Mouse (Mus musculus): Measurements from ENCODE around the gene Spdye4a.

Gene Spdye4a

DNA sequence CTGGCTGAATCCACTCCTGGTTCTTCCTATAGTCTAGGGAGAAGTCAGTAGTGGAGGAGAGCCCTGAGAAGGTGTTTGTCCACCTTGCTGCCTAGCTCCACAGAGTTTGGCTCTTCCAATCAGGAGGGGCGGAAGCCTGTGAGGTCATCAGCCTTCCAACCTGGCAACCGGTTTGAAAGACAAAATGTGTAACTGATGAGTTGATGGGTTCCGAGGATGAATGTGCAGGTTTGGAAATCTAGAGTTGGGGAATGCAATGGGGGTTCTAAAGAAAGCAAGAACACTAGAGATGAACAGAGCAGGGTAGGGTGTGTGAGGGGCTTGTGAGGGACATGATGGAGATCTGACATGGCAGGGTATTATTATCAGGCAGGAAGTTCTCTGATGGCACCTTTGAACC lies at the start of gene Spdye4a:
TSS of gene Spdye4a (minus strand) at position 101 of the 400 bp plus-strand sequence.
- no peak for DNase-seq (ENCODE audit: low spot score in 2 of 2)

DNA sequence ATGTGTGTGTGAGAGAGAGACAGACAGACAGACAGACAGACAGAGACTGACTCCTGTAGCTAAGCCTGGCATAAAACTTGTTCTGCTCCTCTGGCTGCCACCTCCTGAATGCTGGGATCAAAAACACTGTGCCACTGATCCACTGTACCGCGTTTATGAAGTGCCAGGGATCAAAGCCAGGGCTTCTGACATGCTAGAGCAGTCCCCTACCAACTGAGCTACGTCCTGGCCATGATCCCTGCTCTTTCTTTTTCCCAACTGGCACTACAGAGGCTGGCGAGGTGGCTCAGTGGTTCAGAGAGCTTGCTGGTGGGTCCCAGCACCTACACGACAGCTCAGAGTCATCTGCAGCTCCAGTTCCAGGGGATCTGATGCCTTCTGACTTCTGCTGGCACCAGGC lies 49.1 kb upstream of the Spdye4a start:
- no peak for DNase-seq (ENCODE audit: low spot score in 2 of 2)

DNA sequence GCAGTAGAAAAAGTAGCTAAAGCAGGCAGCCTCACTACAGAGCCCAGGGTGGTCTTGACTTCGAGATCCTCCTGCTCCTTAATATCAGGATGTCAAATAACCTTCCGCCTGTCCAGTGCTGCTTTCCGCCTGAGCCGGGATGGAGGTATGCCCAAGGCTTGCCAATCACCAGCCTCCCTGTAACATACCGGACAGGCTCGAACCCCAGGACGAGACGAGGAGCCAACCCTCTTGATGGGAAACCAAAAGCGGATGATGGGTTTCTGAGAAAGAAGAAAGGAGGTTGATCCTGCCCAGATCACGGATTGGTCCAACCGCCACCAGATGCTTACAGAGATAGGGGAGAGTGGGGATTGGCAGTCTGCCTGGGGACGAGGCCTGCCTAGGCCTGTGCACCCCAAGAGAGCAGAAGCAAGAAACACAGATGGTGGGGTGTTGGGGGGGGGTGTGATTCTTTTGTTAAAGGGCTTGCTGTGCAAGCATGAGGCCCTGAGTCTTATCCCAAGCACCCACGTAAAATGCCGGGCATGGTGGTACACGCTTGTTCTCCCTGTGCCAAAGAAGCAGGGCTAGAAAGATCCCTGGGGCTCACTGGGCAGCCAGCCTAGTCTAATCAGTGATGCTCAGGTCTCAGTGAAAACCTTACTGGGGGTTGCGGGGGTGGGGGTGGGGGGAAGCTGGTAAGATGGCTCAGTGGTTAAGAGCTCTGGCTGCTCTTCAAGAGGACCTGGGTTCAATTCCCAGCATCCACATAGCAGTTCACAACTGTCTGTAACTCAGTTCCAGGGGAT lies 46.0 kb upstream of the Spdye4a start:
- peak in 1 of 2 experiments; percentile 43 for DNase-seq (ENCODE audit: low spot score in 2 of 2)

DNA sequence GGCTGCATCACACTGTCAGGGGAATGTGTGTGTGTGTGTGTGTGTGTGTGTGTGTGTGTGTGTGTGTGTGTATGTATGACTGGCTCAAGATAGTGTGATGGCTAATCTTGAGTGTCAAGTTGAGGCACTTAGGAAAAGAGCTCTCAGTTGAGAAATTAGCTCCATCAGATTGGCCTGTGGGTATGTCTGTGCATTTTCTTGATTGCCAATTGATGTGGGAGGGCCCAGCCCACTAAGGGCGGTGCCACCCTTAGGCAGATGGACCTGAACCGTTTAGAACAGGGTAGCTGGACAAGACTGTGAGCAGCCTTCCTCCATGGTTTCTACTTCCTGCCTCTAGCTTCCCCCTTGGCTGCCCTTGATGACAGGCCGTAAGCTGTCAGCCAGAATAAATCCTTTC lies 45.4 kb upstream of the Spdye4a start:
- DNase-seq (ENCODE audit: low spot score in 2 of 2): no peak

DNA sequence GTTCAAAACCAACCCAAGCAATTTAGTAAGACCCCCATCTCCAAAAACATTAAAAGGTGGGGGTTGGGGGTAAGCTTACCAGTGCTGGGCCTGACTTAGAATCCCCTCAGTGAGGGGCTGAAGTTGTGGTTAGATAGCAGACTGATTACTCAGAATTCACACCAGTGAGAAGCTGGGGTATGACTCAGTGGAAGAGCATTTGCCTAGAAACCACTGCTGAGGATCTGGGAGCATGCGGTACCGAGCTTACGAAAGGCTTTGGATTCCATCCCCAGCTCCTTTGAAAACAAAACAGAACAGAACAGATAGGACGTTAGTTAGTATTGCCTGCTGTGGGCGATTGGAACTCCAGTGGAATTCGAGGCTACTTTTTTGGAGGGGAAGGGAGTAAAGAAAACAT lies 45.0 kb upstream of the Spdye4a start:
- no peak for DNase-seq (ENCODE audit: low spot score in 2 of 2)

DNA sequence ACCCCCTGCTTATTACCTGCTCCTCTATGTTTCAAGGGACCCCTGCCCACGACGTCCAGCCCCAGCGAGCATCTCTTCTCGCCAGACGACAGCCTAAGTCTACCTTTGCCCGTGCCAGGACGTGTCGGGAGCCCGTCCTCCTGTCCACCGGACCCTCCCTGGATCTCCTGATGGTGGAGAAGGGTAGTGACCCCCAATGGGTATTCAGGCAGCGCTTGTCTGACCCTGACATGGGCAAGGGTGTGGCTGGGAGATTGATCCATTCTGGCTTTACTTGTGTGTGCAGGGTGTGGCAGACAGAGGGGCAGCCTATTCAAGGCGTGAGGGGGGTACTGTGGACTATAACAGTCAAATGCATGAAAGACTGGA lies 43.4 kb upstream of the Spdye4a start:
- no peak for DNase-seq (ENCODE audit: low spot score in 2 of 2)

DNA sequence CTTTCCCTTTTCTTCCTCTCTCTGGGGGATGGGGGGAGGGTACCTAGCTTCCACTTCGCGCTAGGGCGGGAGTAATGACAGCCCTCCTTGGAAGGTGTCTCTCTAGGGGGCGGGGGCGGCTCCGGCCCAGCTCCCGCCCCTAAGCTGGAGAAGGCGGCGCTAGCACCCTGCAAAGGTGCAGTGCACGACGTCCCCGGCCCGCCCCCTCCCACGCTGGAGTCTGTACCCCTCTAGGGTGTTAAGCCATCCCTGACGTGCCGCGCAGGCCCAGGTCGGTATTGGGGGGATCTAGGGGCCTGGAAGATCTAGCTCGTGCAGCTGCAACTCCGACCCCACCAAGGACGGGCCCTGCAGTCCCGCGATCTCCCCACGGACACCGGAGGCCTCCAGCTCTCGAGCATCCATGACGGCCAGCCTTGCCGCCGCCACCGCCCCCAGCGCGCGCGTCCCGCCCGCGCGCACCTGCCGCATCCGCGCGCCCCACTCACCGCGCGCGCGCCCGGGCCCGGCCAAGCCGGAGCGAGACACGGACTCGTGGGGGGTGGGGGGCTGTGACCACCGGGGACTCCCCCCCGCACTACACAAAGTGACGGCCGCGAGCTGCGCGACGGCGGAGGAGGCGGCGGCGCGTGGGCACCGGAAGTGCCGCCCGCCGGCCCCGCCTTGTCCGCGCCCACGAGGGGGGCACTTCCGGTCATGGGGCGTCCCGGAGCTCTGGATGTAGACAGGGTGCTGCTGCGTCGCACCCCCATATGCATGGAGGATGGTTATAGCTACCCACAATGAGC lies 42.9 kb upstream of the Spdye4a start, which contains the start of gene Zfp316:
TSS of gene Zfp316 (minus strand) at position 660 of the 788 bp plus-strand sequence.
- DNase-seq (ENCODE audit: low spot score in 2 of 2): peak in 1 of 2 experiments; percentile 74

DNA sequence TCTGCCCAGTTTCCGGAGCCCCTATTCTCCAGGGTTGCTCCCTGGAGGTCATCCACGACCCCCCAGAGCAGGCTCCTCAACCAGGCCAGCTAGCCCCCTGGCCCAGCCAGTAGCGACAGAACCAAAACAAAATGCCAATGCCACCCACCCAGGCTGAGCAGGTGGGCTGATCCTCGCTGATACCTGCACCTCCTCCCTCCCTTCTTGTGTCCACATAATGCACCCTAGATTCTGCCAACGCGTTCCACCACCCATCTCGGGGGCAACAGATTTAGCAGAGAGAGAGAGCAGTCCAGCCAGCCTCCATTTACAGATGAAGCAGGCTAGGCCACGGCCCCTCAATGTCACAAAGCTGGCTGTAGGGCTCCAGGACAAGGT lies 42.3 kb upstream of the Spdye4a start:
- no peak for DNase-seq (ENCODE audit: low spot score in 2 of 2)

DNA sequence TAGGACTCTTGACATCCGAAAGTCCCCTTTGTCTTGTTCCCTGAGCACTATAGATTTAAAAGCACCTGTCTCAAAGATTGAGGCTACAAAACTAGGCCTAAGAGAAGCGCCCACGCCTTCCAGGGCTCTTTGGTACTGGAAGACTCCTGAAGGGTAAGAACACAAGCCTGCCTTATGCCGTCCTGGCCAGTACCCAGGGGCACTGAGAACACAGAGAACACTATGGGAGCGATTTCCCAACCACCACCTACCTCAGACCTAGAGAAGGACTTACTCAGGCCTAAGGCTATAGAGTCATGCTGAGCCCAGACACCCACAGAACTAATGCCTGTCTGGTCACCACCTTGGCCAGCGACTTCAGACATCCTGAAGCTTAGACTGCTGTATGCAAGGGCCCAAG lies 40.1 kb upstream of the Spdye4a start:
- DNase-seq (ENCODE audit: low spot score in 2 of 2): no peak

DNA sequence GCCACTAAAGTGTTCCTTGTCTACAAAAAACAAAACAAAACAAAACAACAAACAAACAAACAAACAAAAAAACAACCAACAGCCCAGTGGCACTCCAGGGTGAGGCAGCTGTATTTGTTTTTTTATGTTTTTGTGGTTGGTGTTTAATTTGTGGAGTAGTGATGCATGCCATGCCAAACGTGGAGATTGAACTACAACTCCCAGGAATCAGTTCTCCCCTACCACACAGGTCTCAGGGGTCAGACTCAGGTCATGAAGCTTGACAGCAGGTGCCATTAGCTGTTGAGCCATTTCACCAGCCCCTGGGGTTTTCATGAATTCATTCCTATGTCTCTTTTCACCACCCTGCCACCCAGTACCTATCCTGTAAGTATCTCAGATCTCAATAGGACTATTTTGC lies 38.7 kb upstream of the Spdye4a start:
- DNase-seq (ENCODE audit: low spot score in 2 of 2): no peak

DNA sequence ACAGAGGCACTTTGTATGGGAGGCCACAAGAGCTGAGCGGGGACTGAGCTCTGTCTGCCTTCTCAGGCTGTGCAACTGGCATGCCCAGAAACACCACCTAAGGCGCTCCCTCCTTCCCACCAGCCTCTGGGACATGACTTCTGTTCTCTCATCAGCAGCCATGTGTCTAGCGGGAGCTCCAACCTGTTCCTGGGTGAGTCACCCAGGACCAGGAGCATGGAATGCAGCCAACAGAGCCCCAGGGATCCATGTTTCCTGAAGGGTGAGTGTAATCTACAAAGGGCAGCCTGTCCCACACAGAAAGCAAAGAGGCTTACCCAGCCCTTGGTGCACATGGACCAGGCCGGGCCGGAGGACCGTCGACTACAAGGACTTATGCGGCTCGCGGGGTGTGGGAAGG lies 38.0 kb upstream of the Spdye4a start:
- DNase-seq (ENCODE audit: low spot score in 2 of 2): no peak

DNA sequence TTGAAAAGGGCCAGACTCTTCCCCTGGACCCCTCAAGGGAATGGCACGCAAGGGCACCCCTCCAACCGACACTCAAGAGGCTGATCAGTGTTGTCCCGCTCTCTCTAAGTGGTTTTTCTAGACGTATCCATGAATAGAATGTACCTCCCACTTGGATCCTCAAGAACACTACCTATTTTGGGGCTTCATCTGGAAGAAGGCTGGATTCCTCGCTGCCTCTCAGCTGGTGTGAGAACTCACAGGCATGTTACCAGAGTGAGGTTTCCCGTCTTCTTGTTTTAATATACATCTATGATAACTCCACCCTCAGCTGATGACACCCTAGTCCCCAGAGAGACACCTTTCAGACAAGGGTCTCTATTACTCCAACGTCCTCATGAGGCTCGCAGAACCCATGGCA lies 34.9 kb upstream of the Spdye4a start:
- DNase-seq (ENCODE audit: low spot score in 2 of 2): no peak

DNA sequence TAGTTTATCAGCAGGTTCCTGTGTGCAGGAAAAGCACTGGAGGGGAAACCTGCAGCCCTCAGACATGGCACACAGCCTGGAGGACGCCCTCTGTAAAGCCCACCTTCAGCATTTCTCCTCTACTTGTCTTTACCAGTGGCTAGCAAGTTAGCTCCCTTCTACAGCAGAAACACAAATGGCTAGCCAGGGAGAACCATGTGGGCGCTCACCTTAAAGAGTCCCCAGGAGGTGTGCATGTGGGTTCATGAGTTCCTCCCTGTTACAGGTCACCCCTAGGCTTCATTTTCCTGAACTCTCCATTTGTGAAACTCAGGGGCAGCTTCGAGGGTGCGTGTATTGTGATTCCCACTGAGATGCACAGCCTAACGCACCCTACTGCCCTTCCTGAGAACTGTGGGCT lies 29.1 kb upstream of the Spdye4a start:
- no peak for DNase-seq (ENCODE audit: low spot score in 2 of 2)

DNA sequence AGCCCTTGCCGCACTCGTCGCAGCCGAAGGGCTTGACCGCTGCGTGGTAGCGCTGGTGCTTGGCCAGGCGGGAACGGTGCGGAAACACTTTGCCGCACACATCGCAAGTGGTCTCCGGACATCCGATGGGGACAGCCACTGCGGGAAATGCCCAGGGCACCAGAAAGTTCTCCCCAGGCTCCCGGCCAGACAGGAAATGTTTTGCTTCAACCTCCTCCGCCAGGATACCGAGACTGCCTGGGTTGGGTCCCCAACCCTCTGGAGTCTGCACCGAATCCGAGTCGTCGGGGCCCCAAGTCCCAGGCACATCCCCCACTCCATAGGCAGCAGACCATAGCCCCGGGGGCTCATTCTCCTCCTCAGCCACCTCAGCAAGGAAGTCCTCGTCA lies 28.4 kb upstream of the Spdye4a start:
- no peak for DNase-seq (ENCODE audit: low spot score in 2 of 2)

DNA sequence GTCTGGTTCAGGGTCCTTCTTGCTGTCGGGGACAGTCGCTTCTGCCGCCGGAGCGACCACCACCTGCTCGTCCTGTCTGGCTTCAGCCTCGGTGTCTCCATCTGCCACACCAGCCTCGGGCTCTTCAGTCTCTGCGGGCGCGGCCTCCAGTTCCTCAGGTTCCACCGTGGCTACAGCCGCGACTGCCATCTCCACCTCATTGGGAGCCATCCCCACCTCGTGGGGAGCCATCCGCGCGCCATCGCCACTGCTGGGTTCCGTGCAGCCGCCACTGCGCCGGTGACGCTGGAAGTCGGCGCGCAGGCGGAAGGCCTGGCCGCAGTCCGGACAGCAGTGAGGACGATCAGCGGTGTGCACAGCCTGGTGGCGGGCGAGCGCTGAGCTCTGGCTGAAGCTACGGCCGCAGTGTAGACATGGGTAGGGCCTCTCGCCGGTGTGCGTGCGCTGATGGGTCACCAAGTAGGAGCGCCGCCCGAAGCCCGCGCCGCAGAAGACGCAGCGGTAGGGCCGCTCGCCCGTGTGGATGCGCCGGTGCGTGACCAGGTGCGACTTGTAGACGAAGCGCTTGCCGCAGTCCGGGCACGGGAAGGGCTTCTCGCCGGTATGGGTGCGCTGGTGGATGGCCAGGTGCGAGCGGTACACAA lies 27.9 kb upstream of the Spdye4a start:
- peak in 1 of 2 experiments; percentile 39 for DNase-seq (ENCODE audit: low spot score in 2 of 2)

DNA sequence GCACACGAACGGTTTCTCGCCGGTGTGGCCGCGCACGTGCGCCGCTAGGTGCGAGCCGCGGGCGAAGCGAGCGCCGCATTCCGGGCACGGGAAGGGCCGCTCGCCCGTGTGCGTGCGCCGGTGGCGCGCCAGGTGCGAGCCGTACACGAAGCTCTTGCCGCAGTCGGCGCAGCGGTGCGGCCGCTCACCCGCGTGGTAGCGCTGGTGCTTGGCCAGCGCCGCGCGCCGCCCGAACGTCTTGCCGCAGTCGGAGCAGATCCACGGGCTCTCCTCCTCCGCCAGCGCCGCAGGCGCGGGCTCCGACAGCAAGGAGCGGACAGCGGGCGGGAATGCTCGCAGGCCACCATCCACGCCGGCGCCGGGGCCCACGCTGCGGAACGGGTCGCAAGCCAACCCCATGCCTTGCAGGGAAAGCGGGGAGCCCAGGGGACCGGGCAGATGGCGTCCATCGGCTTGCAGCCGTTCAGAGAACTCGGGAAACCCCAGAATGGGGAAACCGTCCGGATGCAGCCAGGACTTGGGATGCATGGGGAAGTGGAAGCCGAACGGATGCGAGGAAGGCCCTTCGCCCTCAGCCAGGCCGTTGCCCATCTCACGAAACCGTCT lies 27.3 kb upstream of the Spdye4a start:
- DNase-seq (ENCODE audit: low spot score in 2 of 2): peak in 1 of 2 experiments; percentile 48

DNA sequence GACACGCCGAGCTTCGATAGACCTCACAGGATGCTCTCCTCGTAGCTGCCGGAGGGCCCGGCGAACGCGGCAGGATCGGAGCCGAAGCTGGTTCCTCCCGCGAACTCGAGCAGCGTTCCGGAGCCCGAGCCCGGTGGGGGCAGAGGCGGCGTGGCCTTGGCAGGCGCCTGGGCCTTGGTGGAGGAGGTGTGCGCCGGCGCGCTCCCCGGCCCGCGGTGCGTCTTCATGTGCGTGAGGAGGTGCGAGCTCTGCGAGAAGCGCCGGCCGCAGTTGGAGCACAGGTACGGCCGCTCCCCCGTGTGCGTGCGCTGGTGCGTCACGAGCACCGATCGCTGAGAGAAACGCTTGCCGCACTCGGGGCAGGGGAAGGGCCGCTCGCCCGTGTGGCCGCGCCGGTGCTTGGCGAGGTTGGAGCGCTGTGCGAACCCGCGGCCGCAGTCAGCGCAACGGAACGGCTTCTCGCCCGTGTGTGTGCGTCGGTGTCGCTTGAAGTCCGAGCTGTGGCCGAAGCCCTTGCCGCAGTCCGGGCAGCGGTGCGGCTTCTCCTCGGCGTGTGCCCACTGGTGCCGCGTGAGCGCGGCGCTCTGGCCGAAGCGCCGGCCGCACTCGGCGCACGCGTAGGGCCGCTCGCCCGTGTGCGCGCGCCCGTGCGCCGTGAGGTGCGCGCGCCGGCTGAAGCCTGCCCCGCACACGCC lies 26.6 kb upstream of the Spdye4a start:
- DNase-seq (ENCODE audit: low spot score in 2 of 2): peak in 1 of 2 experiments; percentile 30

DNA sequence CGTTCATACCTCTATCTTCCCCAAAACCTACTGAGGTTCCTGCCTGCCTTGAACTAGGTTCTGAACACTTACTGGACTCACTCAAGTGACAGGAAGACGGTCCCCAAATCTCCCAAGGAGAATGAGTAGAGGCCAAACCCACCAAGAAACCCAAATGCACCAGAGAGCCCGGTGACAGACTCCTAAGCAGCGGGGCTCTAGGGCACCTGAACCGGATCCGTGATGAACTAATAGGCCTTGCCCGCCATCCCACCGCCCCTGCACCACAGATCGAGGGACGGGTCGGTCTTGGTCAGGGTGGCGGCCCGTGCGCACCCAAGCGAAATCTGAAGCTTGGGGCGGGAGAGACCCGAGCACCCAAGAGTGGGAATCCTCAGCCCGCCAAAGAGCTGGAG lies 26.1 kb upstream of the Spdye4a start:
- DNase-seq (ENCODE audit: low spot score in 2 of 2): no peak

DNA sequence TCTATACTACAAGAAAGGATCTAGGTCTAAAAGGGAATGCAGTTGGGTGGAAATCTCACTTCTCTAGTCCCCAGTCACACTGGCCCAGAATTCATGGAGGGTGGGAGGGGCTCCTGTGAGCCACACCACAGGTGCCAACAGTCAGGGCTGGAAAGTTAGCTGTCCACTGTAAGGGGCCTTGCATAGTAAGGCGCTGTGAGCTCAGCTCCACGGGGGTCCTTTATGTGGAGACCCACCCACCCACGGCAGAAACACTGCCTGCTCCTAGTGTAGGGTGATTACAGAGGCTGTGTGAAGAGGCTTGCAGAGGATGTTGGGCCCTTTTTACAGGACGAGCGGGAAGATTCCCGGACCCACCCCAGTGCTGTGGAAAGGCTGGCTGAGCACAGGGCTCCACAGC lies 25.3 kb upstream of the Spdye4a start:
- DNase-seq (ENCODE audit: low spot score in 2 of 2): no peak

DNA sequence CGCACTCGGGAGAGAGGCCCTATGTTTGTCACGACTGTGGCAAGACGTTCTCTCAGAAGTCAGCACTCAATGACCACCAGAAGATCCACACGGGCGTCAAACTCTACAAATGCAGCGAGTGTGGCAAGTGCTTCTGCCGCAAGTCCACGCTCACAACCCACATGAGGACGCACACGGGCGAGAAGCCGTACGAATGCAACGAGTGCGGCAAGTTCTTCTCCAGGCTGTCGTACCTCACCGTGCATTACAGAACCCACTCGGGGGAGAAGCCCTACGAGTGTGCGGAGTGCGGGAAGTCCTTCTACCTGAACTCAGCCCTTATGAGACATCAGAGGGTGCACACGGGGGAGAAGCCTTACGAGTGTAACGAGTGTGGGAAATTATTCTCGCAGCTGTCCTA lies 18.2 kb upstream of the Spdye4a start:
- DNase-seq (ENCODE audit: low spot score in 2 of 2): no peak

DNA sequence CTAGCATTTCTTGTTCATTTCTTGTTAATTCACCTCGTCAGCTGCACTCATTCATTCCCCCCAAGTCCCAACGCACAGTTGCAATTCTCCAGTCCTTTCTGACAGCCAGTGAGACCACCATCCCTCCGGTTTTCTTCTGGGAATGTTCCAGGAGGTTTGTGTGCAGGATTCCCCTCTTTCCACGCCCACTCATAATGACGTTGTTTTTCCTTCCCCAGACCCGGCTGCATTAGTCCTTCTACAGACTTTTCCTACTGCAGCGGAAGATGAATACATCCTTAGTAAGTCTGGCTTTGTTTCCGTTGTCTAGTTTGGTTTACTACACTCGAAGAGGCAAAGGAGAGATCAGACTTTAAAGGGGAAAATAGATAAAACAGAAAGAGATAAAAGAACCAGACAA lies 9.3 kb upstream of the Spdye4a start:
- DNase-seq (ENCODE audit: low spot score in 2 of 2): no peak
